Mouse (Mus musculus) liver, embryonic 16.5 days (tissue): ENCODE measurements around the gene Adcy10. TPM values are rescaled to one million over a fixed set of nuclear protein-coding genes. Genes with fewer than 3 reads are reported as not detected.

Experiments
- ATAC-seq: fragments of 200-750 bp; cut with Nextera tagmentation; 2 replicates; pipeline ENCODE4 v1.8.0; 2017; ENCODE audit warnings: low read depth, mild to moderate bottlenecking, moderate number of reproducible peaks, moderate library complexity
- H3K27ac ChIP-seq: fragments of 300-500 bp; sonication (generic); 2 replicates; pipeline ENCODE4 v1.5.1; 2014; ENCODE audit warnings: mild to moderate bottlenecking, low read length
- H3K27me3 ChIP-seq: fragments of 300-500 bp; sonication (generic); 2 replicates; pipeline ENCODE4 v1.6.1; 2014; ENCODE audit warnings: low read depth, low read length, mixed read lengths; ENCODE audit not compliant: control insufficient read depth, insufficient read depth
- H3K36me3 ChIP-seq: fragments of 300-500 bp; sonication (generic); 2 replicates; pipeline ENCODE4 v1.6.1; 2014; ENCODE audit warnings: mild to moderate bottlenecking; ENCODE audit not compliant: control insufficient read depth, insufficient read depth
- H3K4me1 ChIP-seq: fragments of 300-500 bp; sonication (generic); 2 replicates; pipeline ENCODE4 v1.6.1; 2014; ENCODE audit warnings: low read depth, low read length, mixed read lengths; ENCODE audit not compliant: control insufficient read depth
- H3K4me2 ChIP-seq: fragments of 300-500 bp; sonication (generic); 2 replicates; pipeline ENCODE4 v1.6.1; 2014; ENCODE audit warnings: low read depth, low read length, mixed read lengths
- H3K4me3 ChIP-seq: fragments of 300-500 bp; sonication (generic); 2 replicates; pipeline ENCODE4 v1.5.1; 2014; ENCODE audit warnings: low read depth, mild to moderate bottlenecking, low read length
- H3K9ac ChIP-seq: fragments of 300-500 bp; sonication (generic); 2 replicates; pipeline ENCODE4 v1.6.1; 2014; ENCODE audit warnings: low read depth, low read length
- H3K9me3 ChIP-seq: fragments of 300-500 bp; sonication (generic); replicated peaks from 2 replicates; pipeline ENCODE4 v1.6.1; 2016; ENCODE audit warnings: low read length; ENCODE audit not compliant: control insufficient read depth
- WGBS: fragments of 180-500 bp; shearing (Covaris S2); extraction: QIAGEN DNeasy Blood & Tissue Kit; methylation state at CpG from one replicate; pipeline ENCODE4 v1.1.7; 2014; ENCODE audit not compliant: insufficient replicate concordance; 5-methylcytosine and 5-hydroxymethylcytosine counted together
- polyA plus RNA-seq: library from polyadenylated mRNA; unstranded; fragments of >200 nt; fragmentation: Nextera tagmentation; extraction: Ambion mirVana; gene quantifications from 2 replicates; pipeline ENCODE4 v1.2.1, GENCODE M21; 2015

The Adcy10 gene
- polyA plus RNA-seq, 1 experiment from 2014 or later: 0.11 TPM

GRCm38 (mm10) chr1:165605108-165605507 is 120.1 kb downstream of the Adcy10 start:
- 79% methylated on average over 3 of the region's 3 CpGs for WGBS
- ATAC-seq: no peak

GRCm38 (mm10) chr1:165605774-165606173 is 120.8 kb downstream of the Adcy10 start:
- no peak for ATAC-seq
- H3K36me3 ChIP-seq: no peaks in the 10 kb centered on the region; the same call in 1 of the 2 replicates
- WGBS: 67% methylated on average over 6 of the region's 6 CpGs

More at GRCm38 (mm10) chr1:165605108-165605507, 120.1 kb downstream of the Adcy10 start:
- H3K4me3 ChIP-seq: no peak overlapping the region
- H3K27ac ChIP-seq: no peak overlapping the region
- H3K36me3 ChIP-seq: no peaks in the 10 kb centered on the region; the same call in 1 of the 2 replicates
- no peaks in the 10 kb centered on the region for H3K9me3 ChIP-seq
- H3K4me1 ChIP-seq: no peaks in the 10 kb centered on the region; the same call in 1 of the 2 replicates
- H3K4me2 ChIP-seq: no peak overlapping the region
- H3K9ac ChIP-seq: no peak overlapping the region
- no peaks in the 10 kb centered on the region for H3K27me3 ChIP-seq

GRCm38 (mm10) chr1:165608904-165609303 is 123.9 kb downstream of the Adcy10 start:
- no peak overlapping the region for H3K27ac ChIP-seq

More at GRCm38 (mm10) chr1:165605774-165606173, 120.8 kb downstream of the Adcy10 start:
- H3K27ac ChIP-seq: no peak overlapping the region
- no peak overlapping the region for H3K9ac ChIP-seq
- H3K4me2 ChIP-seq: no peak overlapping the region
- no peaks in the 10 kb centered on the region for H3K9me3 ChIP-seq
- no peaks in the 10 kb centered on the region for H3K27me3 ChIP-seq
- H3K4me3 ChIP-seq: no peak overlapping the region
- H3K4me1 ChIP-seq: no peaks in the 10 kb centered on the region; the same call in 1 of the 2 replicates

GRCm38 (mm10) chr1:165609495-165610320 is 124.7 kb downstream of the Adcy10 start:
- H3K27ac ChIP-seq: no peak overlapping the region
- no peaks in the 10 kb centered on the region for H3K36me3 ChIP-seq
- H3K9ac ChIP-seq: no peak overlapping the region
- H3K4me2 ChIP-seq: no peak overlapping the region
- H3K9me3 ChIP-seq: no peaks in the 10 kb centered on the region
- no peak overlapping the region for H3K4me3 ChIP-seq
- ATAC-seq: 0 out of 2 replicates have a peak, but pooled peaks have one; percentile 19
- no peaks in the 10 kb centered on the region for H3K27me3 ChIP-seq
- H3K4me1 ChIP-seq: no peaks in the 10 kb centered on the region; the same call in 1 of the 2 replicates
- WGBS: 42% methylated on average over 7 of the region's 7 CpGs

More at GRCm38 (mm10) chr1:165608904-165609303, 123.9 kb downstream of the Adcy10 start:
- ATAC-seq: peak; percentile 47; the same call in 1 of the 2 replicates
- Histone ChIP-seq H3K4me1 (no peaks in the 10 kb centered on the region; the same call in 1 of the 2 replicates), H3K36me3 (no peaks in the 10 kb centered on the region), H3K27me3 (no peaks in the 10 kb centered on the region), H3K4me2 (no peak overlapping the region), H3K9me3 (no peaks in the 10 kb centered on the region), H3K9ac (no peak overlapping the region), H3K4me3 (no peak overlapping the region)
- WGBS: 66% methylated on average over 4 of the region's 4 CpGs

- H3K27ac ChIP-seq: no peak overlapping the region
Measured at GRCm38 (mm10) chr1:165610321-165610999, 125.5 kb downstream of the Adcy10 start.

GRCm38 (mm10) chr1:165612714-165613113 is 127.7 kb downstream of the Adcy10 start:
- ATAC-seq: no peak
- Histone ChIP-seq H3K27ac (no peak overlapping the region), H3K27me3 (no peaks in the 10 kb centered on the region), H3K36me3 (no peaks in the 10 kb centered on the region), H3K4me3 (no peak overlapping the region), H3K9ac (no peak overlapping the region), H3K4me1 (peaks cover 3% of the 10 kb centered on the region), H3K9me3 (no peaks in the 10 kb centered on the region), H3K4me2 (no peak overlapping the region)
- WGBS: 17% methylated on average over 5 of the region's 5 CpGs

More at GRCm38 (mm10) chr1:165610321-165610999, 125.5 kb downstream of the Adcy10 start:
- ATAC-seq: no peak
- Histone ChIP-seq H3K36me3 (no peaks in the 10 kb centered on the region), H3K9ac (no peak overlapping the region), H3K4me1 (no peaks in the 10 kb centered on the region; the same call in 1 of the 2 replicates), H3K9me3 (no peaks in the 10 kb centered on the region), H3K27me3 (no peaks in the 10 kb centered on the region), H3K4me3 (no peak overlapping the region), H3K4me2 (no peak overlapping the region)
- 51% methylated on average over 9 of the region's 9 CpGs for WGBS

- 68% methylated on average over 4 of the region's 4 CpGs for WGBS
- Histone ChIP-seq H3K9me3 (no peaks in the 10 kb centered on the region), H3K27ac (no peak overlapping the region), H3K4me3 (no peak overlapping the region), H3K4me1 (peaks cover 11% of the 10 kb centered on the region), H3K9ac (no peak overlapping the region), H3K27me3 (no peaks in the 10 kb centered on the region), H3K4me2 (no peak overlapping the region), H3K36me3 (no peaks in the 10 kb centered on the region)
- no peak for ATAC-seq
Measured at GRCm38 (mm10) chr1:165613926-165614325, 128.9 kb downstream of the Adcy10 start.

GRCm38 (mm10) chr1:165614793-165615192 is 129.8 kb downstream of the Adcy10 start:
- no peaks in the 10 kb centered on the region for H3K27me3 ChIP-seq
- no peak overlapping the region for H3K4me2 ChIP-seq
- no peak overlapping the region for H3K9ac ChIP-seq
- H3K9me3 ChIP-seq: no peaks in the 10 kb centered on the region
- no peak overlapping the region for H3K27ac ChIP-seq
- peaks cover 11% of the 10 kb centered on the region for H3K4me1 ChIP-seq
- no peak for ATAC-seq
- WGBS: 65% methylated on average over 3 of the region's 3 CpGs
- no peaks in the 10 kb centered on the region for H3K36me3 ChIP-seq
- no peak overlapping the region for H3K4me3 ChIP-seq
